Mouse (Mus musculus): Measurements from ENCODE around the gene Foxn4.

The Foxn4 gene

GRCm38 (mm10) chr5:114279382-114280143 lies 6.0 kb upstream of the Foxn4 start:
- DNase-seq: no peak

- DNase-seq: no peak
These were observed 2.4 kb upstream of the Foxn4 start for GRCm38 (mm10) chr5:114275991-114276390.

GRCm38 (mm10) chr5:114275339-114275738 lies 1.7 kb upstream of the Foxn4 start:
- DNase-seq: no peak

- no peak for DNase-seq
These were observed 3.6 kb downstream of the Foxn4 start for GRCm38 (mm10) chr5:114269984-114270383.

GRCm38 (mm10) chr5:114269499-114269898 lies 4.1 kb downstream of the Foxn4 start:
- no peak for DNase-seq

GRCm38 (mm10) chr5:114268646-114269045 lies 5.0 kb downstream of the Foxn4 start:
- DNase-seq: peak; percentile 68

GRCm38 (mm10) chr5:114264791-114265190 lies 8.8 kb downstream of the Foxn4 start:
- DNase-seq: no peak

GRCm38 (mm10) chr5:114264030-114264459 lies 9.6 kb downstream of the Foxn4 start:
- no peak for DNase-seq

- DNase-seq: no peak
These were observed 12.1 kb downstream of the Foxn4 start for GRCm38 (mm10) chr5:114261494-114261893.

GRCm38 (mm10) chr5:114259495-114259894 lies 14.1 kb downstream of the Foxn4 start:
- no peak for DNase-seq

- peak; percentile 70 for DNase-seq
These were observed 25.4 kb downstream of the Foxn4 start for GRCm38 (mm10) chr5:114248174-114248589.

GRCm38 (mm10) chr5:114246465-114246864 lies 27.1 kb downstream of the Foxn4 start:
- no peak for DNase-seq

- DNase-seq: no peak
These were observed 33.9 kb downstream of the Foxn4 start for GRCm38 (mm10) chr5:114239737-114240136.

- DNase-seq: peak; percentile 15
These were observed 34.7 kb downstream of the Foxn4 start for GRCm38 (mm10) chr5:114238924-114239323.

GRCm38 (mm10) chr5:114228901-114229300 lies 44.7 kb downstream of the Foxn4 start:
- DNase-seq: no peak

- no peak for DNase-seq
These were observed 47.6 kb downstream of the Foxn4 start for GRCm38 (mm10) chr5:114226051-114226450.

GRCm38 (mm10) chr5:114218771-114219170 lies 54.8 kb downstream of the Foxn4 start:
- DNase-seq: no peak

GRCm38 (mm10) chr5:114213183-114213582 lies 60.4 kb downstream of the Foxn4 start:
- peak; percentile 20 for DNase-seq

- no peak for DNase-seq
These were observed 67.4 kb downstream of the Foxn4 start for GRCm38 (mm10) chr5:114206158-114206557.
